Mouse (Mus musculus) thymus, postnatal 10 days (tissue): Measurements from ENCODE around the gene Klhl35.
A peak's percentile ranks its signal among the peaks of the same experiment; 100 is the strongest.
"Not testable (repeated sequence)": the region's sequence is repeated elsewhere in the genome, so short reads cannot be mapped to it uniquely, and the experiment has no call there.

ENCODE experiments used
- DNase-seq, 2 experiments: peaks; one replicate each; pipeline ENCODE4 v3.0.0; 2021; ENCODE audit warnings: low spot score in 2 of 2

Klhl35 gene

GRCm38 (mm10) chr7:99500201-99500600, 34.4 kb downstream of the Klhl35 start:
- peak; percentile 52 to 84 for DNase-seq

GRCm38 (mm10) chr7:99500655-99501054, 34.9 kb downstream of the Klhl35 start:
- no peak for DNase-seq

- DNase-seq: no peak
Measured at GRCm38 (mm10) chr7:99501148-99501547, 35.3 kb downstream of the Klhl35 start.

GRCm38 (mm10) chr7:99504556-99504955, 38.8 kb downstream of the Klhl35 start:
- no peak for DNase-seq

- DNase-seq: not testable (repeated sequence)
Measured at GRCm38 (mm10) chr7:99508187-99508586, 42.4 kb downstream of the Klhl35 start.

- no peak for DNase-seq
Measured at GRCm38 (mm10) chr7:99510087-99510501, 44.3 kb downstream of the Klhl35 start.

GRCm38 (mm10) chr7:99516092-99516813, 50.4 kb downstream of the Klhl35 start:
- no peak for DNase-seq

GRCm38 (mm10) chr7:99516814-99517157, 51.0 kb downstream of the Klhl35 start:
- DNase-seq: no peak

- no peak for DNase-seq
Measured at GRCm38 (mm10) chr7:99518954-99519644, 53.3 kb downstream of the Klhl35 start.

GRCm38 (mm10) chr7:99523121-99523520, 57.3 kb downstream of the Klhl35 start:
- no peak for DNase-seq
